Mouse (Mus musculus) heart, postnatal 36 days (tissue): ENCODE data around the gene Aifm3. TPM values are rescaled to one million over a fixed set of nuclear protein-coding genes. Genes with fewer than 3 reads are reported as not detected.
"Not testable (repeated sequence)": the region's sequence is repeated elsewhere in the genome, so short reads cannot be mapped to it uniquely, and the experiment has no call there.

Experiments
- DNase-seq, 2 experiments: peaks; one replicate each; pipeline ENCODE4 v3.0.0; 2021 to 2022
- intact Hi-C: fragments of 180-260 bp; cut with DNase I; formaldehyde crosslinking; loops from one replicate; pipeline ENCODE4 v1.15.1; 2025
- total RNA-seq, 2 experiments: library from RNA; stranded (reverse); gene quantifications; 2 replicates each; pipeline ENCODE4 v1.2.3; 2021

The Aifm3 gene
- total RNA-seq, 2 experiments from 2014 or later, result 0.11 TPM; not detected in 1

DNA sequence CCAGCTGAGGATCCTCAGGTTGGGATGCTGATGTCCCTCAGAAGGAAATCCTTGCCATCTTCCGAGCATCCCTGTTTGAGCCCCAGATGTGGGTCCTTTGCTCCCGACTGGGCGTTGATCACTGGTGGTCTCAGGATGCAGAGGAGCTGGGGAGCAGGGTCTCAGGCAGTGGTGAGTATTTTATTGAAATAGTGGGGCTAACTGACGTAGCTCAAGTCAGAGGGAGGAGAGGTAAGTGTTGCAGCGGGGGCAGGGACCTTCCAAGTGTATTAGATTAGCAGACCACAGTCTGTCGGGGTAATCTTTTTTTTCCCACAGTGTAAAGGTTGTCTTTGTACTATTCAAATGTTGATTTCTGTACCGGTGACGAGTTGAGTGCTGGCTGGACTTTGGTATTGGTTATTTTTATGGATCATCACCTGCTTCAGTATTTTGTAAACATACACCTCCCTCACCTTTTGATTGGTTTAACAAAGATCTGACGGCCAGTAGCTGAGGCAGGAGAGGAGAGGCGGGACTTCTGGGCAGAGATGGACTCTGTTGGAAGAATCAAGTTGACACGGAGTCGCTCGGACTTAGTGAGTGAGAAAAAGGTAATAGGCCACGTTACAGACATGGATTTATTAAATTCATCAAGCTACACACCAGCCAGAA is 43.4 kb downstream of the Aifm3 start:
- intact Hi-C loops, result no loop called here
- no peak for DNase-seq

DNA sequence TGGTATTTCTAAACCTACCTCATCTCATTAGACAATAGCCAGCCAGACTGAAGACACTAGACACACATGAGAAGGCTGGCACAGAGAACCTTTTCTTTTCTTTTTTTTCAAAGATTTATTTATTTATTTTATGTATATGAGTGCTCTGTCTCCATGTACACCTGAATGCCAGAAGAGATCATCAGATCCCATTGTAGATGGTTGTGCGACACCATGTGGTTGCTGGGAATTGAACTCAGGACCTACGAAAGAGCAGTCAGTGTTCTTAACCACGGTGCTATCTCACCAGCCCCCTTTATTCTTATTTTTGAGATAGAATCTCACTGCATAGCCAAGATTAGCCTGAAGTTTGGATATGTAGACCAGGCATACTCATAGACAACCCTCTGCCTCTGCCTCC is 47.2 kb downstream of the Aifm3 start:
- intact Hi-C loops, result no loop called here
- DNase-seq, result no peak

DNA sequence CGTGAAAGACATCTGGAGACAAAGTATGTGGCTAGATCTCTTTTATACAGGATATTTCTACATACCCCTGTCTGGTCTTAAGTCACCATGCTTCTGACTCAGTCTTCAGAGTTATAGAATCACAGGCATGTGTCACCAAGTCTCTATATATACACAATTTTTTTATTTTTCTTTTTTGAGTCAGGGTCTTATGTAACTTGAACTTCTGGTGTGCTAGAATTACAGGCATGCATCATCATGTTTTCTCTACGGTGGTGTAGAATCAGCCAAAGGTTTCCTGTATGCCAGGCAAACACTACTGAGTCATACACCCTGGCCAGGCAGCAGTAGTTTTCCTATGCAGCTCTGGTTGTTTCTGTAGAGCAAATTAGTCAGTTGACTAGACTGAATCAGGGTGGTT is 53.2 kb downstream of the Aifm3 start:
- intact Hi-C loops, result no loop called here
- no peak for DNase-seq

DNA sequence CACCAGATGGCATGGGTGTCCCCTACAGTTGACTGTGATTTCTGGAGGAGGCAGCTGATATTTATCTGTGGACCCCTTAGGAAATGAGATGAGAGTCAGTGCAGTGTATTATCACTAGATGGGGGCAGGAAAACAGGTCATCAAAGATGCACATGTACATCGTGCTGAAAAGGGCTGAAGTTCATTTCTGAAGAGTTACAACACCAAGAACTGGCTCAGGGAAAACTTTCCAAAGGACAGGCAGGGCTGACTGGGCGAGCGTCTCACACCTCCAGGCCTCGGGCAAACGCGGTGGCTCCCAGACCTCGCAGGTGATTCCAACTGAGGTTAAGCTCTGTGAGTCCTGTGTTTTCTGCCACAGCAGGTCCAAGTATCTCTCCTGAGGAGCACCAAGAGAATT is 63.4 kb downstream of the Aifm3 start:
- intact Hi-C loops, result loop anchor here (10.0 kb wide), 1 partner anchor 172 kb away; no protein-coding TSS in a partner anchor
- no peak for DNase-seq

DNA sequence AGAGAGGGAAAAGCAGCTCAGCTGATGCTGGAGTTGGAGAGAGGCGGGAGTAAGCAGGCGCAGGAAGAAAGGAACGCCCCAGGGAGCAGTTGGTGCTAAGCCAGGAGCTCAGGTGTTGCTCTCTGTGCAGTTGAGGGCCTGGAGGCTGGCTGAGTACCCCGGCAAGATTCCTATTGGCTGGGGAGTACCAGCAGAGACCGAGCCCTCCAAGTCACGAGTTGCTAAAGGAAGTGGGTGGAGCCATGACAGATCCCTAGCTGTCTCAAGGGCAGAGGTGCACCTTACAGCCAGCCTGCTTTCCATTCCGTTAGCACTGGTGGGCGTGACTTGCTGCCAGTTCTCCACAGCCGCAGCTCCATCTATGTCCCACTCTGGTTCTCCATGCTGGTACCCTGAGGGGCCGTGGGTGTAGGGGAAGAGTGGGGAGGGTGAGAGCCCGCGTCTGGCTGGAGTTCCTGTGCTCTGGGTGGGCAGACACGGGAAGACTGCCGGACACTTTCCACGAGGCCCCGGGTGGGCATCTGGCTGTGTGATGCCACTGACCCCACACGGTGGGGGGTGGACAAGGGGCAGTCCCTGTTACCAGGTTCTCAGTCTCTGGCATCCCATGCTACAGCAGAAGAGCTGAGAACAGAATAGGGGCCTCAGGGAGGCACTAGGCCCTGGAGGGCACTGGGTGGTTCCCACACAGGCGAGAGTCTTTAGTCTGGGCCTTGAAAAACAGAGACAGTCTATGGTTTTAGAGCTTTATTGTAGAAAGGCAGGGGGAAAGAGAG is 64.7 kb downstream of the Aifm3 start:
- intact Hi-C loops, result loop anchor here (10.0 kb wide), 1 partner anchor 171 kb away; no protein-coding TSS in a partner anchor

DNA sequence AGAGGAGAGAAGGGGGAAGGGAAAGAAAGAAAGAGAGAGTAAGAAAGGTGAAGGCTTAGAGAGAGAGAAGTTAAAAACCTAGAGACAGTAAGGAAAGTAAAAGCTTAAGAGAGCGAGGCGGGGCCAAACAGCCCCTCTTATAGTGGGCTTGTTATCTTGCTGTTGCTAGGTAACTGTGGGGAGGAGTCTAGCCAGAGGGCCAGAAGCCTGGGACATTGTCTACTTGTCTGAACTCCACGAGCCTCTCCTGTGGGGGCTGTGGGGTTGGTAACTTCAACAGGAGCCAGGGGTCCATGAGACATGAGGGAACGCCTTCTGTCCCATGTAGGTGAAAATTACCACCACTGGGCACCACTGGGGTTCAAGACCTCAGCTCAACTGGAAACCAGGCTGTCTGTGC is 65.3 kb downstream of the Aifm3 start:
- DNase-seq, result not testable (repeated sequence)
- intact Hi-C loops, result loop anchor here (5.0 to 10.0 kb wide), 2 partner anchors 170 to 258 kb away; no protein-coding TSS in a partner anchor

More for the DNA sequence above, 64.7 kb downstream of the Aifm3 start:
- no peak for DNase-seq

DNA sequence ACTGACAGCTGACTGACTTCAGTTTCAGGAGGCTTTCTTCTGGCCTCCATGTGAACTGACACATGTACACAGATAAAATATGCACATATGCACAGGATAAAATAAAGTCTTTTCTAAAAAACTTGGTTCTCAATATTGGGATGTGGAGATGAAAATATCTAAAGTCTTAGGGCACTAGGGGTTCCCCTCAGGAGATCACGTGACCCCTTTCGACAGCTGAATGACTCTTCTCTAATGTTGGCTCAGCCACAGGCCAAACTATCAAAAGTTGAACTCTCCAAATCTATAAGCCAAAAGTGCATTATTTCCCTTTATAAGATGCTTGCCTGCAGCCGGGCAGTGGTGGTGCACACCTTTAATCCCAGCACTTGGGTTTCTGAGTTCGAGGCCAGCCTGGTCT is 66.8 kb downstream of the Aifm3 start:
- DNase-seq, result no peak

DNA sequence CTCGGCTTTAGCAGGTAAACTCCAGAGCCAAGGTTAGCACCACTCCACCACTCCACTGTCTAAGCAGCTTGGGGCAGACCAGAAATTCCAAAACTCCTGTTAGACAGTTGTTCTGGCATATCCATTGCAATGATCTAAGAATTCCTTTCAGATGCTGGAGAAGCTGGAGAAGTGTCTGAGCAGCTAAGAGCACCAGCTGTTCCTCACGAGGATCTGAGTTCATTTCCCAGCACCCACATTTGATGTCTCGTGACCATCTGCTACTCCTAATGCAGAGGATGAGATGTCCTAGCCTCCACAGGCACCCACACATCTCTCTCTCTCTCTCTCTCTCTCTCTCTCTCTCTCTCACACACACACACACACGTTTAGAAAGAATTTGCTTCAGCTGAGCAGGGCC is 67.5 kb downstream of the Aifm3 start:
- DNase-seq, result no peak
- intact Hi-C loops, result loop anchor here (5.0 to 10.0 kb wide), 2 partner anchors 168 to 255 kb away; no protein-coding TSS in a partner anchor

More for the DNA sequence above, 66.8 kb downstream of the Aifm3 start:
- intact Hi-C loops, result loop anchor here (5.0 to 10.0 kb wide), 2 partner anchors 169 to 256 kb away; no protein-coding TSS in a partner anchor

Other genes with a start within 250 kb of the Aifm3 start
- 1 to 10 TPM; 2.1 to 2.4 TPM for gene Tmem191c, start 213.5 kb upstream of the Aifm3 start, total RNA-seq
- gene Serpind1, start 158.2 kb upstream of the Aifm3 start, total RNA-seq, result 1 to 10 TPM; 2.6 to 2.7 TPM
- gene Snap29, start 83.6 kb upstream of the Aifm3 start, total RNA-seq, result 10 to 100 TPM; 16.7 to 17.3 TPM
- 10 to 100 TPM; 57.2 to 58.4 TPM for gene Pi4ka, start 83.3 kb upstream of the Aifm3 start, total RNA-seq
- gene Crkl, start 37.6 kb upstream of the Aifm3 start, total RNA-seq, result 10 to 100 TPM; 23.4 to 27.4 TPM
- gene Lztr1, start 19.1 kb downstream of the Aifm3 start, total RNA-seq, result 10 to 100 TPM; 35.4 to 38.3 TPM
- gene Thap7, start 41.5 kb downstream of the Aifm3 start, total RNA-seq, result 10 to 100 TPM; 14.7 to 14.8 TPM
- under 1 TPM in 1 of 2 experiments, not detected in 1; 0.19 TPM for gene Lrrc74b, start 71.6 kb downstream of the Aifm3 start, total RNA-seq
- 1 to 10 TPM in 1 of 2 experiments, under 1 TPM in 1; 0.73 to 1.4 TPM for gene P2rx6, start 72.3 kb downstream of the Aifm3 start, total RNA-seq
- gene Slc7a4, start 93.6 kb downstream of the Aifm3 start, total RNA-seq, result 1 to 10 TPM; 1.6 to 1.7 TPM
- gene Smpd4, start 129.7 kb downstream of the Aifm3 start, total RNA-seq, result 10 to 100 TPM; 19.4 to 23.2 TPM
- gene Ccdc74a, start 156.9 kb downstream of the Aifm3 start, total RNA-seq, result under 1 TPM in 1 of 2 experiments, not detected in 1; 0.60 TPM
- gene Med15, start 243.3 kb downstream of the Aifm3 start, total RNA-seq, result 10 to 100 TPM; 26.2 to 26.6 TPM